Mouse (Mus musculus) heart, embryonic 16.5 days (tissue): ENCODE results near the gene Twist2. TPM values are rescaled to one million over a fixed set of nuclear protein-coding genes. Genes with fewer than 3 reads are reported as not detected.

Experiments used
- ATAC-seq: fragments of 200-750 bp; cut with Nextera tagmentation; replicated peaks from 2 replicates; pipeline ENCODE4 v1.8.0; 2017; ENCODE audit warnings: moderate number of reproducible peaks; ENCODE audit not compliant: insufficient read depth, low FRiP score; ENCODE audit errors: extremely low read depth
- H3K27ac ChIP-seq: fragments of 300-500 bp; sonication (generic); 2 replicates; pipeline ENCODE4 v1.5.1; 2014; ENCODE audit warnings: mild to moderate bottlenecking, low read length, control low read depth, moderate library complexity
- H3K27me3 ChIP-seq: fragments of 300-500 bp; sonication (generic); 2 replicates; pipeline ENCODE4 v1.6.1; 2014; ENCODE audit warnings: low read length, mixed read lengths; ENCODE audit not compliant: control insufficient read depth, insufficient read depth
- H3K36me3 ChIP-seq: fragments of 300-500 bp; sonication (generic); 2 replicates; pipeline ENCODE4 v1.6.1; 2014; ENCODE audit not compliant: control insufficient read depth, insufficient read depth
- H3K4me1 ChIP-seq: fragments of 300-500 bp; sonication (generic); 2 replicates; pipeline ENCODE4 v1.6.1; 2014; ENCODE audit warnings: low read length, mixed read lengths; ENCODE audit not compliant: control insufficient read depth, insufficient read depth
- H3K4me2 ChIP-seq: fragments of 300-500 bp; sonication (generic); 2 replicates; pipeline ENCODE4 v1.6.1; 2014; ENCODE audit warnings: low read depth, mild to moderate bottlenecking, control low read depth, low read length
- H3K4me3 ChIP-seq: fragments of 300-500 bp; sonication (generic); 2 replicates; pipeline ENCODE4 v1.5.1; 2014; ENCODE audit warnings: mild to moderate bottlenecking, control low read depth, low read length
- H3K9ac ChIP-seq: fragments of 300-500 bp; sonication (generic); 2 replicates; pipeline ENCODE4 v1.6.1; 2014; ENCODE audit warnings: low read length, control low read depth
- H3K9me3 ChIP-seq: fragments of 300-500 bp; sonication (generic); replicated peaks from 2 replicates; pipeline ENCODE4 v1.6.1; 2016; ENCODE audit warnings: low read length; ENCODE audit not compliant: control insufficient read depth
- WGBS: fragments of 180-500 bp; shearing (Covaris S2); extraction: QIAGEN DNeasy Blood & Tissue Kit; methylation state at CpG from one replicate; pipeline ENCODE4 v1.1.7; 2014; 5-methylcytosine and 5-hydroxymethylcytosine counted together
- polyA plus RNA-seq: library from polyadenylated mRNA; unstranded; fragments of >200 nt; fragmentation: Nextera tagmentation; extraction: Ambion mirVana; gene quantifications from 2 replicates; pipeline ENCODE4 v1.2.1, GENCODE M21; 2015

Gene Twist2
- polyA plus RNA-seq, 1 experiment from 2014 or later = 2.6 TPM

DNA sequence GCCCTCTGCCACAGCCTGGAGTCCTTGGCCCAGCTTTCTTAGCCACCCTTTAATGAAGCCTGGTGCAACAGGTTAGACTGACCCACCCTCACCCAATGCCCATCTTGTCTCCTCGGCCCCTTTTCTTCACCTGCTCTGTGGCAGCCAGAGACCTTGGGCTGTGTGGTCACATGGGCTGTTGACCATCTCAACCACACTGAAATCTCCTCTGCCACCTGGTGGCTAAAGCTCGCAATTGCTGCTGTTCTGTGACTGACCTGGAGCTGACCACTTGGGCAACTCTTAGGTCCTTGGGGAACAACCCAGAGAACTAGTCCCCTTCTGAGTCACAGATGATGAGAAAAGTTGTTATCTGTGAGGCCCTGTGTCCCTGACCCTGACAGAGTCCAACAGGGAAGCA, 73.4 kb downstream of the Twist2 start:
- peaks cover 2% of the 10 kb centered on the region; the same call in 1 of the 2 replicates for H3K27me3 ChIP-seq
- peaks cover 5% of the 10 kb centered on the region; the same call in 1 of the 2 replicates for H3K4me1 ChIP-seq
- no peaks in the 10 kb centered on the region for H3K9me3 ChIP-seq
- H3K4me3 ChIP-seq = no peak overlapping the region
- no peak for ATAC-seq
- H3K4me2 ChIP-seq = no peak overlapping the region
- 4% methylated on average over 2 of the region's 2 CpGs for WGBS
- no peak overlapping the region for H3K27ac ChIP-seq
- no peaks in the 10 kb centered on the region for H3K36me3 ChIP-seq
- no peak overlapping the region for H3K9ac ChIP-seq

DNA sequence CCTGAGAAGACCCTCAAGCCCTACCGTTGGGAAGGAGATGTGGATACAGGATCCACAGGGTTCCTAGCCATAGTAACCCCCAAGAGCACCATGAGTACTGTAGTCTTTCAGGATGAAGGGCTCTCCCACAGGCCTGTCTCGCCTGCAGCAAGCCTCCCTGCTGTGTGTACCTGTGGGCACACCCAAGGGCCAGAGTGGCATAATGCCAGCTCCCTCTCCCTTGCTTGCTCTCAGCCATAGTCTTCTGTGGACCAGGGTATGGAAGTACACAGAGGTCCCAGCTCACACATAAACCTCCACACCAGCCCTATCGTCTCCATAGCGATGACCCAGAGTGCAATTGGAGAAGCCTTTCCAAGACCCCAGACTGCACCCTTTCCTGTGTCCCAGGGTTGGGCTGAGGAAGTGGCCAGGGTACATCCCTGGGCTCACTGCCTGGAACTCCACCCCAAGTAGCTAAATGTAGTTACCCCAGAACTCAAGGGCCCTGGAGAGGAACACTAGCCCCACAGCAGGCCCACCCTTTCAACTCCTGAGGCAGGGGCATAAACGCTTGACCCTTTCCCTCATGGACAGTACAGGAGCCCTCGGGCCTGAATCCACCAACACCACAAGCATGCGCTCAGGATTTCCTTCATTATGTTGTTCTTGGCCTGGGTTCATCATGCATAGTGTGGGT, 73.9 kb downstream of the Twist2 start:
- Histone ChIP-seq H3K4me2 (no peak overlapping the region), H3K4me1 (peaks cover 5% of the 10 kb centered on the region; the same call in 1 of the 2 replicates), H3K4me3 (no peak overlapping the region), H3K9ac (no peak overlapping the region), H3K27me3 (no peaks in the 10 kb centered on the region), H3K9me3 (no peaks in the 10 kb centered on the region), H3K27ac (no peak overlapping the region), H3K36me3 (no peaks in the 10 kb centered on the region)
- 55% methylated on average over 7 of the region's 7 CpGs for WGBS
- peak; percentile 19; the same call in 1 of the 2 replicates for ATAC-seq

DNA sequence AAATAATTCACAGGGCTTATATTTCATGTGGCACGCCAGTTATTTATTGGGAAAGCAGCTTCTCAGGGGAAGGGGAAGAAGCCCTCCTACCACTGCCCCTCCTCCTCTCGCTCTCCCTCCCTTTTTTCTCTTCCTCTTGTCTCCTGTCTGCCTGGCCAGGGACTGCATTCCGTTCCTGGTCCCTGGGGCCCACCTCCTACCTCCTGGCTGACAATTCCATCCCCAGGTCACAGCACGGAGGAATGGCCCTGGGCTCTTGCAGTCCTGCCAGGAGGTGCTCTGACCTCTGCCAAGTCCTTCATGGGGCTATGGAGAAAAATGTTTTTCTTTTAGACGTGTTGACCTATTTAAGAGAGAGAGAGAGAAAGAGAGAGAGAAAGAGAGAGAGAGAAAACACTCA, 77.4 kb downstream of the Twist2 start:
- no peak overlapping the region for H3K27ac ChIP-seq
- H3K4me1 ChIP-seq = peaks cover 3% of the 10 kb centered on the region; the same call in 1 of the 2 replicates
- no peak overlapping the region for H3K4me2 ChIP-seq
- H3K9ac ChIP-seq = no peak overlapping the region
- H3K36me3 ChIP-seq = no peaks in the 10 kb centered on the region
- H3K27me3 ChIP-seq = no peaks in the 10 kb centered on the region
- H3K4me3 ChIP-seq = no peak overlapping the region
- no peaks in the 10 kb centered on the region; the same call in 1 of the 2 replicates for H3K9me3 ChIP-seq
- 16% methylated on average over 5 of the region's 5 CpGs for WGBS
- ATAC-seq = no peak

DNA sequence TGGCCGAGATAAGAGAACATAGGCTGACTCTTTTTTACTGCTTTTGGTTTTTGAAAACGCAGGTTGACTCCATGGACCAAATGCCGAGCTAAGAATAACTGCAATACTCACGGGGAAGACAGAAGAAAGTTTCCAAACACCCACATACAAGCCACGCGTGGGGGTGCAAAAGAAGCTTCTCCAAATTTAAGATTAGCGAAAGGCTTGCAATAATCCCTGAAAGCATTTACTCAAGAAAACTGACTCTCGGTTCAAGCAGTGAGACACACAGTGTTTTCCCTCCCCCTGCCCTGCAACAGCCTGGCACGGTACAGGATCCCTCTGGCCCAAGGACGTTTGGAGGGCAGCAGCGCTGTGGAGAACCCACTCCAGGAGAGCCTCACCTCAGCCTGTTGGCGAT, 78.9 kb downstream of the Twist2 start:
- WGBS = 70% methylated on average over 12 of the region's 12 CpGs
- Histone ChIP-seq H3K9me3 (no peaks in the 10 kb centered on the region; the same call in 1 of the 2 replicates), H3K9ac (no peak overlapping the region), H3K4me2 (no peak overlapping the region), H3K27ac (no peak overlapping the region), H3K4me3 (no peak overlapping the region), H3K4me1 (peaks cover 3% of the 10 kb centered on the region; the same call in 1 of the 2 replicates), H3K36me3 (no peaks in the 10 kb centered on the region), H3K27me3 (no peaks in the 10 kb centered on the region)
- no peak for ATAC-seq

DNA sequence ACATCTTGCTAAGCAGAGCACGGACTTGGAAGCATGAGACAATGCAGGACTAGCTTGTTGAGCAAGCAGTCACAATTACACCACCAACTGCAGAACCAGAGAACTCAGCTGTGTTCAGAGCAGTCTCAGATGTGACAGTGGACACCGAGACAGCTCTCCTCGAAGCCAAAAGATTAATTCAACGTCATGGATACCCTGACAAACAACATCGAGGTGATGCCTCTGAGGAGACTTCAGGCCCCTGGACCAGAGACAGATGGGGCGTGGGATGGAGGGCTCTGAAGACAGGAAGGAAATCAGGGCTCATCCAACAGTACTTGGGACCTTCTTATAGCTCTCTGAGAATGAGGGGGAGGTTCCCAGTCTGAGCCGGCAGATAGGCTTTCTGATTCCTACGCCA, 79.6 kb downstream of the Twist2 start:
- H3K27me3 ChIP-seq = no peaks in the 10 kb centered on the region
- H3K4me1 ChIP-seq = peaks cover 3% of the 10 kb centered on the region; the same call in 1 of the 2 replicates
- 54% methylated on average over 8 of the region's 8 CpGs for WGBS
- no peak overlapping the region for H3K4me2 ChIP-seq
- H3K9me3 ChIP-seq = no peaks in the 10 kb centered on the region; the same call in 1 of the 2 replicates
- no peak overlapping the region for H3K9ac ChIP-seq
- H3K27ac ChIP-seq = no peak overlapping the region
- H3K4me3 ChIP-seq = no peak overlapping the region
- H3K36me3 ChIP-seq = no peaks in the 10 kb centered on the region
- no peak for ATAC-seq

DNA sequence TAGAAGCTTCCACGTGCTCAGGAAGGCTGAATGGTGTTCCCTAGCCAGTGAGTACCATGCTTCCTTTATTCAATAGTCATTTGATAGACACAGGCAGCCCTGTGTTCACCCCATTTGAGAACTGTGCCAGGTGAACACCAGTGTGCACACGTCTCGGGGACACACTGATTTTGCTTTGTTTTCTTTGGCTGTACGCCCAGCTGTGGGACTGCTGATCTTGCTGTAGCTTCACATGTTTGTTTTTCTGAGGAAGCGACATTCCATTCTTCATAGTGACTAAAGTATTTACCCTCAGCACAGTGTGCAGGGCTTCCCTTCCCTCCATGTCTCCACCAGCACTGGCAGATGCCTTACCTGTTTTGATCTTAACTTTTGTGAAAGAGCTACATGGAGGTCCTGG, 81.9 kb downstream of the Twist2 start:
- Histone ChIP-seq H3K4me1 (peaks cover 3% of the 10 kb centered on the region; the same call in 1 of the 2 replicates), H3K36me3 (no peaks in the 10 kb centered on the region), H3K9me3 (no peaks in the 10 kb centered on the region; the same call in 1 of the 2 replicates), H3K27me3 (no peaks in the 10 kb centered on the region), H3K4me3 (no peak overlapping the region), H3K9ac (no peak overlapping the region), H3K27ac (no peak overlapping the region), H3K4me2 (no peak overlapping the region)
- whole genome bisulfite sequencing = 45% methylated on average over 5 of the region's 5 CpGs
- peak; percentile 23; the same call in 1 of the 2 replicates for ATAC-seq

DNA sequence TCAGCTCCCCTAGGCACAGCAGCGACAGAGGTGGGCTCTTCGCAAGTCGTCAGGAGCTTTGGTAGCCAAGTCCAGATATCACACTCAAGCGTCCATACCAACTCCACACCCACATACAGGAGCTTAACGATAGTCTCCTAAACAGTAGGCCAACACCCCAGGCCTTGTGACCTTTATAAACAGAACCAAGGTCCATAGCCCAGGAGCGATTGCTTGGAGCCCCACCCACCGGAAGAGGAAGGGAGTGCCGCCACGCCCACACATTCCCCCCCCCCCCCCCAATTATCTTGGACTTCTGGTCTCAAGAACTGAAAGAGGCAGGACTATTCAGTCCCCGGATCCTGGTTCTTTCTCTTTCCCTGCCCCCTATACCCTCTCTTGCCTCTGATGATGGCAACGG, 92.3 kb downstream of the Twist2 start:
- no peaks in the 10 kb centered on the region for H3K4me1 ChIP-seq
- H3K27ac ChIP-seq = no peak overlapping the region
- no peak overlapping the region for H3K9ac ChIP-seq
- peaks cover 2% of the 10 kb centered on the region; the same call in 1 of the 2 replicates for H3K9me3 ChIP-seq
- no peaks in the 10 kb centered on the region for H3K27me3 ChIP-seq
- WGBS = 86% methylated on average over 11 of the region's 11 CpGs
- H3K4me2 ChIP-seq = no peak overlapping the region
- H3K4me3 ChIP-seq = no peak overlapping the region
- ATAC-seq = no peak
- no peaks in the 10 kb centered on the region for H3K36me3 ChIP-seq

DNA sequence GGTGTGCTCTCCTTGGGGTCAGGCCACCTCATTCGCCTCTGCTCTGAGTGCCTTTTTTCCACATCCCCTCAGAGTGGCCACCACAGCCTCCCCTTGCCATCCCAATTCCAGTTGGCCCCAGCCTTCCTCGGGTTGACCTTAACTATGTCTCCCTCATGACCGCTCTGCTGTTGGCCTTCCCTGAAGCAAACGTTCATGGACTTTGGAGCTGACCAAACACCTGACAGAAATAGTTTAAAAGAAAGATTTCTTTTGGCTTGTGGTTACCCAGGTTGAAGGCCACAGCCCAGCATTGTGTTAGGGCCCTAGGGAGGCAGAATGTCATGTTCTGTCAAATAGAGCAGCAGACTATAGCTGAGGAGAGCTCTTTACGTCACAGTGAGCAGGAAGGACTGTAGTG, 93.0 kb downstream of the Twist2 start:
- Histone ChIP-seq H3K4me2 (no peak overlapping the region), H3K9ac (no peak overlapping the region), H3K4me1 (no peaks in the 10 kb centered on the region), H3K27ac (no peak overlapping the region), H3K27me3 (no peaks in the 10 kb centered on the region), H3K36me3 (no peaks in the 10 kb centered on the region), H3K9me3 (peaks cover 2% of the 10 kb centered on the region; the same call in 1 of the 2 replicates), H3K4me3 (no peak overlapping the region)
- WGBS = 83% methylated on average over 5 of the region's 5 CpGs
- no peak for ATAC-seq

DNA sequence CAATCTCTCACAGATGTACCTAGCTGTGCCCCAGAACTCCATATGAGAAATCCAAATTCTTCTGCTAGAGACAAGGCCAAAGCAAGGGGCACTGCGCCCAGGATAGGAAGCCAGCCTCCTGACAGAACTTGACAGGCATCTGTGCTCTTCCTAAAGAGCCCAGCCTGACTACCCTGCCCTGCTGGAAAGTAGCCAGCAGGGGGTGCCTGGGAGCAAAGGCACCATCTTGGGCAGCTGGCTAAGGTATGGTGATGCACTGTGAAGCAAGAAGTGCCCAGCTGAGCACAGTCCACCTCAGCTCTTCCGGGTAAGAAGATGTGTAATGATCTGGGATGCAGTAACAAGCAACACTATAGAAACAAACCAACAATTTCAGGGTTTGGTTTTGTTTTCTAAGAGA, 95.8 kb downstream of the Twist2 start:
- peaks cover 2% of the 10 kb centered on the region; the same call in 1 of the 2 replicates for H3K9me3 ChIP-seq
- no peaks in the 10 kb centered on the region for H3K27me3 ChIP-seq
- no peak overlapping the region for H3K27ac ChIP-seq
- WGBS = 89% methylated on average over 2 of the region's 2 CpGs
- no peaks in the 10 kb centered on the region for H3K4me1 ChIP-seq
- ATAC-seq = no peak
- H3K9ac ChIP-seq = no peak overlapping the region
- no peak overlapping the region for H3K4me2 ChIP-seq
- H3K36me3 ChIP-seq = no peaks in the 10 kb centered on the region
- no peak overlapping the region for H3K4me3 ChIP-seq
